Mouse (Mus musculus) right cerebral cortex, postnatal 10 days (tissue): ENCODE results near the gene Nudt21.

ENCODE experiments used
- DNase-seq, 2 experiments: peaks; one replicate each; pipeline ENCODE4 v3.0.0; 2021; ENCODE audit warnings: low spot score in 2 of 2

The Nudt21 gene

DNA sequence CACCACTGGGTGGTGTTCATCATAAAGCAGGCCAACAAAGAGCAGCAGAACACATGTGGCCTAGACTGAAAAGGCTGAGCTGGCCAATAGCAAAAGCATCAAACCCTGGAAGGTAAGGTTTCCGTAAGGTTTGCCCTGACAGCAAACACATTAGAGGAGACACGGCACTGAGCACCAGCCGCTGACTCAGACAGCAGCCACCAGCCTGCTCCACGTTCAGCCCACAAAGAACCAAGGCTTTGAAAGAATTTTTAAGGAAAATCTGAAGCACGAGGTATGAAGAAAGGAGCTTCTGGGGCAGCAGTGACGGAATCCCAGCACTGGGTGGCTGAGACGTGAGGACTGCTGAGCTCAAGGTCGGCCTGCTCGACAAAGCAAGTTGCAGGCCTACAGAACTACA, 32.7 kb downstream of the Nudt21 start:
- DNase-seq = no peak

DNA sequence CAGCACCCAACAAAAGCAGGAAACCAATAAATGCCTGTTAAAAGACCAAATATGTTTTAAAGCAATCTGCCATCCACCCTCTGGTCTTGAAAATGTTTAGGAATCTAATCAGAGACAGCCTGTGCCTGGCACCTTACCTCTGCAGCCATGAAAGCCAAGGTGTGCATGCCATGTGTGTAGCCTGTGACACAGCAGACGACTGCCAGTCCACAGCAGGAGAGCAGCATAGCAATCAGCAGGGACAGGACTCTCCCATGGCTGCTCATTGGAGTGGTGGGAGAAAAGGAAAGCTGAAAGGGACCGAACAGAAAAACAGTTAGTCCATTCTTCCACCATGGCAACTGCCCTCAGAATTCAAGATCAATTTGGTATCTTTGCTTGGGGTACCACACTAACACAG, 37.9 kb downstream of the Nudt21 start:
- no peak for DNase-seq

DNA sequence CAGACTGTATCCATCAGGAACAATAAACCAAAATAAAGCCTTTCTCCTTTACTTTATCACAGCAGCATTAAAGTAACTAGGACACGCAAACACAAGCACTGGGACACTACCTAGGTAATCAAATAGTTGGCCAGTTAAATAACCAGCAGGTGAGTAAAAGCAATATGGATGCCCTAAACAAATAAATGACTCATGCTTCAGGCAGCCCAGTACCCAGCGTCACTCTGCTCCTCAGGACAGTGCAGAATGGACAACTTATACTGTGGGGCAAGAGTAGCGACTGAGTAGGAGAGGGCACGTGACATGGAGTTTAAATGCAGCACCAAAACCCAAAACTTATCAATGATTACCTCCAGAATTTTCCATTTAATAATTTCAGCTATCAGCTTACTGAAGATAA, 47.1 kb downstream of the Nudt21 start:
- no peak for DNase-seq

DNA sequence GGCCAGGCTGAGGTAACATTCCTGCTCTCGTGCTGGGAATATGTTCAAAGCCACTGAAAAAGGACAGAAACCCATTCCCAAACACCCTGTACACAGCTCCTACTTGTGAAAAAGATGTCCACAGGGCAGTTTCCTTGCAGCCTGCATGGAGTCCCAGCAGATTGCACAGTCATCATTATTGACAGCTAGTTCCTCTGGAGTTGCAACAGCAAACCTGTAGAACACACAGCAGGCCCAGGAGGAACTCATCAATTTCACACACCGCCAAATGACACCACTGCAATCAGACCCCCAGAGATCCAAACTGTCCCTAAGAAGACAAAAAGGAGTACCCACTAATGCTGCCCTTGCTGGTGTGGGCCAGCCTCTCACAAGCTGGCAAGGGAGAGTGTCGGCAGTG, 52.1 kb downstream of the Nudt21 start:
- no peak for DNase-seq

DNA sequence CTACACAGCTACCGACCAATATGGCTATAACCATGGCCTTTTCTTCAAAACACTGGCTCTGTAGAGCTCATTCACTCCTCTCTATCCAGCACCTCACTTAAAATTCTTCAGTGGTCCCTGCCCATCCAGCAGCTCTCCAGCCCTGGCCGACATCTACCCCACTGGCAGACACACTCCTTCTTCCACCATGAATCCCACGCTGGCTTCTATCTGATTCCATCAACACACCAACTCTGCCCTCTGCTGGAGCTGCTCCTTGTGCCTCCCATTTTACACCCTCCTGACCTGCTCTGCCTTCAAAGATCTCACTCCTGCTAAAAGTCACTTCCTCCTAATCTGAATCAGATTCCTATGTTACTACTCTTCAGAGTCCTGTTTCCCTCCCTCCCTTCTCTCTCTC, 53.0 kb downstream of the Nudt21 start:
- peak; percentile 63 to 65 for DNase-seq

DNA sequence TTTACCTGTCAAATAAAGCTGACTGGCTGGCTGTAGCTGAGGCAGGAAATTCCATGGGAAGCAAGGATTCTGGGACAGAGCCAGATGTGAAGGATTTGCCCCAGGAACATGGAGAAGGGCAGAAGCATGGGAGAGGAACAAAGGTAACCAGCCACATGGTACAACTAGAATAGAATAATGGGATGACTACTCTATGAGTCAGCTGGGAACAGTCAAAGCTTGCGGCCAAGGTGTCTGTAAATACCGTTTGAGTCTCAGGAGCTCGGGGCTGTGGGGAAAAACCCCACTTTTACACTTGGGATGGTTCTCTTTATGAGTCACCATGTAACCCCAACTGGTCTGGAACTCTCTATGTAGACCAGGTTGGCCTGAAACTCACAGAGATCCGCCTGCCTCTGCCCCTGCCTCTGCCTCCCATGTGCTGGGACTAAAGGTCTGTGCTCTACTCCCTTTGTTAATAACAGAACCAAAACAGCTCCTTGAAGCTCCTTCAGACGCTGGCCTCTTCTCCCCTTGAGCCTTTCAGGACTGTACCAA, 55.1 kb downstream of the Nudt21 start:
- no peak for DNase-seq

DNA sequence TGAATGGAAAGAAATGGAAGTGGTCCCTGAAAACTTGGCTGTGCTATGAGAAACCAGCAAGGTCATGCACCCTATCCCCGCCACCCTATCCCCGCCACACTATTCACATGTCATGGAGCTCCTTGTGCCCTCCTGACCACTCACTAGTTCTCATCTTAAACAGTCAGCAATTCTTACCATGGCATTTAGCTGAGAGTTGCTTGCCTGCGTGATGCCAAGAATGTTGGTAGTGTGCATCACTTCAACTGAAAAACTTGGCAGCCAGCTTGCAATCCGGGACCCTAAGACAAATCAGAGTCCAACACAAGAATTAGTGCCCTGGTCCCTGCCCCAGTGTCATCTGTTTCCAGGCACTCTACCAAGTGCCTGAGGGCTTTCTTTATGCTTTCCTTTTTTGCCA, 56.7 kb downstream of the Nudt21 start:
- no peak for DNase-seq

DNA sequence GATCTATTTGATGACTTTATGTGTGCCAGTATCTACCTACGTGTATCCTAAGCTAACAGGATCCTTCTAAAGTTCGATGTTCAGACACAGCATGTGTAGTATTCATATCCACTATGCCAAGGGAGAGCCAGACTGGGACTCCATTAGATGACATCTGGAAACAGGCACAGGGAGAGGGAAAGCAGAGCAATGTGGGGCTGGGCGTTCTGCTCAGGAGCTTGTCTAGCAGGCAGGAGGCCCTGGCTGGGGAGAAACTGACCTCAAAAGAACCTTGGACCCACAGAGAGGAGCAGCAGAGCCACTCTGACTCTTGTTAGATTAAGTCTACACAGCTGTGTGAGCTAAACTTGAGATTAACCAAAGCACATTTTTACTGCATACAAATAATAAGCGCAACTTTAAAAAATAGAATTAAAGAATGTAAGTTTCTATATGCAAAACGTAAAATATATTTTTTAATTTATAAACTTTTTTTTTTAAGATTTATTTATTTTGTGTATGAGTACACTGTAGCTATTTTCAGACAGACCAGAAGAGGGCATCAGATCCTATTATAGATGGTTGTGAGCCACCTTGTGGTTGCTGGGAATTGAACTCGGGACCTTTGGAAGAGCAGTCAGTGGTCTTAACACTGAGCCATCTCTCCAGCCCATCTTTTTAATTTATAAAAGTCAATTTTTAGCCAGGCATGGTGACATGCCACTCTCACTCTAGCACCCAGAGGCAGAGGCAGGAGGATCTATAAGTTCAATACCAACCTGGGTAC, 60.2 kb downstream of the Nudt21 start:
- DNase-seq = no peak

DNA sequence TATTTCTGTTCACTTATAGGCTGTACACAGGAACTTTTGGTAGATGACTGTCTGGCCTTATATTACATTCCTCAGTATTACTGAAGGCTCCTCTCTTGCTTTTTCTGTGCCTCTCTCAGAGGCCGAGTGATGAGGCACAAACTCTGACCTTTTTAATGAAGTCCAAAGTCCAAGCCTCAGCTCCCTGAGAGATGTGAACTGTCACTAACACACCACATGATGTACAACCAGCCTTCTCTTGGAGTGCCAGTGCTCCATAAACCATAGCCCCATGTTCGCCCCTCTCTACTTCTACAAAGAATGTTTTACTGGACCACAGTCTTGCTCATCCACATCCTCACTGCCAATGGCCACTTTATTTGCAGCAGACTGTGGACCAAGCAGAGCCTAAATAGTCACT, 61.5 kb downstream of the Nudt21 start:
- DNase-seq = no peak

DNA sequence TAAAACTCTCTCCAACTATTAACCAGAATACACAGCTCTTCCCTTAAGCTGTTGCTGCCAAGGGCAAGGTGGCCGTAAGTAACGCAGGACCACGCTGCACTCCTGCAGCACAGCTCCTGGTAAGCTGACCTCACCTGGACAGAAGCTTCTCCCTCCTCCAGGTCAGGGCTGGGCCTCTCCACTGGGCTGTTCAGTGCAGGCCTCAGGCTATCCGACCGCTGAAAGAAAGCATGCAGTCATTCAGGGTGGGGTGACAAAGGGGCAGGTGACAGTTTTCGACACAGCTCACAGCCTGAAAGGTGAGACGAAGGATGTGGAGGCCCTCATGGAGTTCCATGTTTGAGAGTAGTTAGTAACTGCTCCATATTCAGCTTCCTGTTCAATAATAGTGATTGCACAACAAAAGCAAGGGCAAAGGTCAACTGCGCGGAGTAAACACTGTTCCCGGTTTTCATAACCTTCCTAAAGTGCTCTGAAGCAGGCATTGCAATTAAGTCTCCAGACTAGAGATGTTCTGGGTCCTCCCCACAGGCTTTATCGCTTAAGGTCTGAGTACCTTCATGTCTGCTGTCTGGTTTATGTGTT, 62.1 kb downstream of the Nudt21 start:
- no peak for DNase-seq

DNA sequence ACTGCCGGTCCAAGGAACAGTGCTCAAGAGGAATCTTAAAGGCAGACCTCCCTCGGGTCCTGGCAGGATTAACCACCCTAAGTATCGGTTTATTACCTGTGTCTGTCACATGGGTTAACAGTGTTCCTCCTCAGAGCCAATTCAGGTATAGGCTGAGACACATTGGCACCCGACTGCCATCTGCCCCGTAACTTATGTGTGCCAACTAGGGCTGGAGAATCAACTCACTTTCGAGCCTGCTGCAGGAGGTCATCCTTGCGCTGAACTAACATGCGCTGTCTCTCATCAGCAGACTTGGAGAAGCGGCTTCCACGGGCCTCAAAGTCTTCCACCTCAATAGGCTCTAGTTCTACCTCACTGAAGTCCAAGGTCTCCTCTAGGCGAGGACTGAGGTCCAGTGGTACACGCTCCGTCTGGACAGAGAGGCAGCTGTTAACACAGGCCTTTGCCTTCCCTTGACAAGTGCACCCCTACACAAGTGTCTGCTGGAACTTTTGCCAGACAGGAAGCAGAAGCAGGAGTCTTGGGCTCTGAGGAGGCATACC, 62.9 kb downstream of the Nudt21 start:
- peak in 1 of 2 experiments; percentile 35 for DNase-seq

DNA sequence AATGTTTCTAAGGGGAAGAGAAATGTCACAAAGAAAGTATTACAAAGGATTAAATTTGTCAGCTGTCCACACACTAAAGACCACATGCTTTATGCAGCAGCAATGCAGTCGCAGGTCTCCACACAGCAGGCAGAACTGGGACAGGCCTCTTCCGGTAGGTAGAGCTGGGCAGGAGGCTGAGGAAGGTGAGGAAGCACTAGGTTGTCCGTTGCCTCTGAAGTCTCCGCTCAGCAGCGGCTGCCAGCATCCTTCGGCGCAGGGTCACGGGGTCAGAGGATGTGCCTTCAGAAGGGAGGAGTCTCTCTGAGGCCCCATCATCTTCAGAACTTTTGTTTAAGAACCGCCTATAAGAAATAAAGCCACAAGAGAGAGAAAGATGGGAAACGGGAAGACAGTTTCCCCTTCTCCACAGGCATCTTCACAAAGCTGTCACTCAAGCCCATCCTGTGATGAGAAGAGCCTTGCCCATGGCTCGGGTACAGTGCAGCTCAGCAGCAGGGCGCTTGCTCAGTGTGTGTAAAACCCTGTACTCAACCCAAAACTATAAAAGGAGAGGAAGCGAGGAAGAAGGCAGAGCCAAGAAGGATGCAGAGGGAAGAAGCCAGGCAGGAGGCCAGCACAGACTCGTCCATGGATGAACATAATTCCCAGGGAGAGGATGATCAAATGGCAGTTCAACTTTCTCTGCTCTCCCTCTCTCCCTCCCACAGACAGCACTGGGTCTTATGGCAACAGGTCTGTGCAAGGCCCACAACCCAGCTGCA, 63.7 kb downstream of the Nudt21 start:
- DNase-seq = peak; percentile 52 to 61

DNA sequence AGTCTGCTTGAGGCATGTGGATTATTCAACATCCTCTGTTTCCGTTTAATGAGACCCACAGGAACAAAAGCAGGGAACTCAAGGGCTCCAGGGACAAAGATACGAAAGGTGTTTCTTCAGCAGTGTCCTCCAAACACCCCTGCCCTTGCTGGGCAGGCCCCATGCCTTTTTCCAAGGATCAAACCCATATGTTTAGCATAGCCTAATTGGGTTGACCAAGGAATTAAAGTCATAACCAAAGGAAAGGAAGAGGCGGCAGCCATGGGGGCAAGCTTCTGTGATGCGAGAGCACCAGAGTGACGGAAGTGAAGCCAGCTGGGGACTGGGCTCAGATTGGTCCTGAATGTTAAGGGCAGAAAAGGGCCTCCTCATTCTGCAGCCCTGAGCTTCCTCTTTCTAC, 64.6 kb downstream of the Nudt21 start:
- no peak for DNase-seq

DNA sequence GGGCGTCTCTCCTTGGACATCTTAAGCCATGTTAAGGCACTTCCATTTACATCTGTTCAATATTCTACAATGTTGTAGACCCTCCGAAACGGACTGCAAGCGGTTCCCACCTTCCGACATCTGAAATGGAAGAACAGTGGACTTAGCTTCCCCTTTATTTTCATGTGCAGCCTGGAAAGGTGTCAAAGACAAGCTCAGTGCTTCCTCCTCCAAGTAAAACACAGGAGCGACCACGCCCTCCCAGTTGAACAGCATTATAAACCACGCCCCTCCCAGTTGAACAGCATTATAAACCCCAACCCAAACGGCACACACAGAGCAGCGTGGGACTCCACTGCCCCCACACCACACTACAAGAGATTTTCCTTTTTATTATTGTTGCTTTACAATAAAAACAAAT, 65.4 kb downstream of the Nudt21 start:
- DNase-seq = peak in 1 of 2 experiments; percentile 25

DNA sequence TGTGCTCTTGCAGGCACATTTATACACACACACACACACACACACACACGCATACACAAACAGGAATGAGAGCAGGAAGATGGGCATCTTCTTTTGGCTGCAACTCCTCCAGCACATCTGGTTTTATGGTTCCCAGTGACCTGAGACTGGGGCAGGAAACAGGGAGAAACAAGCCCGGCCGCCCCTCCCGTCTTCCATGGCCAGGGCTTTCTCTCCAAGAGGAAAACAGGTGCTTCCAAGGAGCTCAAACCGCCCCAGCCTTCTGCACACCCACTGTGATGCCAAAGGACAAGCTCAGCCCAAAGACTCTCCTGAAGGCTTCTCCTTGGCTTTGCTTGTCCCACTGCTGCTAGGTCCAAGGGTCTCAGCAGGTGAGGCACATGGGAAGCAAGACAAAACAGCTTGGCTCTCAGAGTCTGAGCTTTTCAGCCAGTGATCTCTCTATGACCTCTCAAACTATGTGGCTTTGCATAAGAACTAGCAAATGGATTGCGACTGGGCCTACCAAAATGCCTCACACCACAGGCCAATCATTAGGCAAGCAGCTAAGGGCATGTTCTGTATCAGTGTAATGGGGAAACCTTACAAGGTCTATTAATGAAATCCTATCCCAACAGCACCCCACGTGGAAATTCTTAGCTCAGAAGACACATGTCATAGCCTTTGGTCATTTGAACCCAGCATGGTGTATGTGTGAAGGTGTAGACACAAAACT, 67.0 kb downstream of the Nudt21 start:
- DNase-seq = peak in 1 of 2 experiments; percentile 35

DNA sequence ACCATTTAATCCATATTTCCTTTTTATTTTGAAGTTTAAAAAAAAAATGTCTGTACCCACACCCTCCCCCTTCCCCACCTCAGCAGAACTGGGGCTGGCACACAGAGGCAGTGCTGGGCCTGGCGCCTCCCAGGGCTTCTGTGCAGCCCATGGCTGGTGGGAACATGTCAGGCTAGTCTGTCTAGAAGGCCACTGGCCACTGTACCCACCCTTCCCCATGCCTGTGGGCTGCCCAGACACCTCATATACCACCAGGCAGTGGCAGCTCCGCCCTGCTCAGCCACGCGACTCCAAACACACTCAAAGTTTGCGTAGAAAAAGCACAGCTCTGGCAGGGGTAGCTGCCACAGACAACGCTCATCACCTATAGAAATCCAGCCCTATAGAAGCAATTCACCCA, 68.5 kb downstream of the Nudt21 start:
- peak in 1 of 2 experiments; percentile 36 for DNase-seq
